9 mouse cellular contexts compared by ENCODE assay signal in genomic region chr2:174905865-174906639, GRCm38 (mm10).
DNase-seq lines count a peak whose midpoint lies in the region; ATAC-seq and TF ChIP-seq lines count a peak whose summit lies in the region.
"Had no signal": no experiment of that assay in that cellular context is flagged by ENCODE, and none has a peak within 500 bp of the region (broad histone marks: within the 10 kb centered on the region; RNA-seq: fewer than 3 reads in every experiment).

No protein-coding gene starts in this region.

- no peaks in the 10 kb centered on the region for H3K27me3 ChIP-seq in forebrain, embryonic 11.5 days (ENCODE audit: control insufficient read depth, insufficient read depth, low read length)
- H3K27me3 ChIP-seq in intestine, embryonic 14.5 days (replicated peaks; ENCODE audit: control insufficient read depth, insufficient read depth, low read length): no peaks in the 10 kb centered on the region
- H3K27me3 ChIP-seq in limb, embryonic 14.5 days (ENCODE audit: control insufficient read depth, insufficient read depth, low read length): no peaks in the 10 kb centered on the region
- H3K27me3 ChIP-seq in neural tube, embryonic 11.5 days (ENCODE audit: control insufficient read depth, insufficient read depth, low read length): no peaks in the 10 kb centered on the region
- H3K27me3 ChIP-seq: limb, embryonic 13.5 days had no signal

- 50% methylated on average over 6 of the region's 6 CpGs for WGBS in forebrain, embryonic 11.5 days
- WGBS in intestine, embryonic 14.5 days: 47% methylated on average over 6 of the region's 6 CpGs
- WGBS in limb, embryonic 14.5 days: 58% methylated on average over 6 of the region's 6 CpGs
- 55% methylated on average over 6 of the region's 6 CpGs for WGBS in neural tube, embryonic 11.5 days

- no peak overlapping the region for H3K4me2 ChIP-seq in forebrain, embryonic 11.5 days (ENCODE audit: low read depth, low read length, severe bottlenecking)
- no peak overlapping the region for H3K4me2 ChIP-seq in intestine, embryonic 14.5 days (ENCODE audit: low read length)
- no peak overlapping the region for H3K4me2 ChIP-seq in limb, embryonic 14.5 days (replicated peaks; ENCODE audit: low read depth, low read length, severe bottlenecking)
- H3K4me2 ChIP-seq in neural tube, embryonic 11.5 days (ENCODE audit: low read depth): no peak overlapping the region
- H3K4me2 ChIP-seq: limb, embryonic 13.5 days had no signal

- no peak overlapping the region for H3K27ac ChIP-seq in forebrain, embryonic 11.5 days (ENCODE audit: low read depth, low read length)
- no peak overlapping the region for H3K27ac ChIP-seq in intestine, embryonic 14.5 days (ENCODE audit: low read depth)
- H3K27ac ChIP-seq in limb, embryonic 14.5 days (replicated peaks; ENCODE audit: low read depth, low read length): no peak overlapping the region
- H3K27ac ChIP-seq in neural tube, embryonic 11.5 days (ENCODE audit: low read depth, low read length): no peak overlapping the region
- H3K27ac ChIP-seq: limb, embryonic 13.5 days had no signal

- H3K4me1 ChIP-seq in forebrain, embryonic 11.5 days (replicated peaks; ENCODE audit: control insufficient read depth, insufficient read depth, low read length): no peaks in the 10 kb centered on the region
- H3K4me1 ChIP-seq in intestine, embryonic 14.5 days (replicated peaks; ENCODE audit: control insufficient read depth, insufficient read depth, low read length): peaks cover 8% of the 10 kb centered on the region; the same call in 1 of the 2 replicates
- H3K4me1 ChIP-seq in limb, embryonic 14.5 days (ENCODE audit: control insufficient read depth, insufficient read depth, low read length): no peaks in the 10 kb centered on the region
- H3K4me1 ChIP-seq in neural tube, embryonic 11.5 days (ENCODE audit: control insufficient read depth, insufficient read depth, low read length): no peaks in the 10 kb centered on the region

- H3K9ac ChIP-seq in forebrain, embryonic 11.5 days (ENCODE audit: low read length): no peak overlapping the region
- H3K9ac ChIP-seq in intestine, embryonic 14.5 days (ENCODE audit: low read length): no peak overlapping the region
- H3K9ac ChIP-seq in limb, embryonic 14.5 days (ENCODE audit: low read depth, low read length, severe bottlenecking): no peak overlapping the region
- no peak overlapping the region for H3K9ac ChIP-seq in neural tube, embryonic 11.5 days (ENCODE audit: low read length)
- H3K9ac ChIP-seq: limb, embryonic 13.5 days had no signal

- DNase-seq in left cerebral cortex, adult 18-20 months (ENCODE audit: low spot score in 2 of 2): peak; percentile 25 to 63
- no peak for DNase-seq in left cerebral cortex, adult 11 months (ENCODE audit: low spot score)
- peak; percentile 16 for DNase-seq in MN1 (ENCODE audit: low spot score)
- DNase-seq in forebrain, embryonic 11.5 days (ENCODE audit: low spot score): peak; percentile 58
- DNase-seq in intestine, embryonic 14.5 days (ENCODE audit: low spot score): peak; percentile 64
- peak; percentile 74 for DNase-seq in limb, embryonic 14.5 days (ENCODE audit: low spot score)
- peak; percentile 51 for DNase-seq in neural tube, embryonic 11.5 days (ENCODE audit: low spot score)
- DNase-seq in T-cell, adult 2 months (ENCODE audit: low spot score): no peak

- H3K4me3 ChIP-seq in forebrain, embryonic 11.5 days (ENCODE audit: low read depth, low read length): no peak overlapping the region
- H3K4me3 ChIP-seq in intestine, embryonic 14.5 days (ENCODE audit: low read depth, low read length): no peak overlapping the region
- H3K4me3 ChIP-seq in limb, embryonic 14.5 days (replicated peaks; ENCODE audit: low read length): no peak overlapping the region
- H3K4me3 ChIP-seq in neural tube, embryonic 11.5 days (ENCODE audit: low read depth, low read length): no peak overlapping the region
- H3K4me3 ChIP-seq: limb, embryonic 13.5 days had no signal

- H3K36me3 ChIP-seq in forebrain, embryonic 11.5 days (ENCODE audit: control insufficient read depth, insufficient read depth, low read length): no peaks in the 10 kb centered on the region
- H3K36me3 ChIP-seq in intestine, embryonic 14.5 days (ENCODE audit: control insufficient read depth, insufficient read depth, low read length): no peaks in the 10 kb centered on the region
- H3K36me3 ChIP-seq in limb, embryonic 14.5 days (ENCODE audit: control insufficient read depth, insufficient read depth, low read length): no peaks in the 10 kb centered on the region
- H3K36me3 ChIP-seq in neural tube, embryonic 11.5 days (ENCODE audit: control insufficient read depth, insufficient read depth, low read length): no peaks in the 10 kb centered on the region
- H3K36me3 ChIP-seq: limb, embryonic 13.5 days had no signal

- no peaks in the 10 kb centered on the region for H3K9me3 ChIP-seq in forebrain, embryonic 11.5 days (ENCODE audit: control insufficient read depth, low read length)
- H3K9me3 ChIP-seq in intestine, embryonic 14.5 days (ENCODE audit: control insufficient read depth, low read length): no peaks in the 10 kb centered on the region
- no peaks in the 10 kb centered on the region for H3K9me3 ChIP-seq in limb, embryonic 14.5 days (ENCODE audit: control insufficient read depth, low read length)
- no peaks in the 10 kb centered on the region for H3K9me3 ChIP-seq in neural tube, embryonic 11.5 days (ENCODE audit: control insufficient read depth, low read length)
- H3K9me3 ChIP-seq: limb, embryonic 13.5 days had no signal

- no peak for TF ChIP-seq POLR2A in limb, embryonic 14.5 days (IDR thresholded peaks at IDR 0.05; ENCODE audit: borderline replicate concordance, extremely low read depth, insufficient read depth, insufficient read length)

- ATAC-seq in forebrain, embryonic 11.5 days (replicated peaks; ENCODE audit: low FRiP score): peak; percentile 81
- ATAC-seq in intestine, embryonic 14.5 days (replicated peaks; ENCODE audit: low FRiP score, low TSS enrichment, low read depth): peak; percentile 57; the same call in 1 of the 2 replicates
- ATAC-seq in limb, embryonic 14.5 days (ENCODE audit: low FRiP score, low read depth): peak; percentile 67; the same call in 1 of the 2 replicates
- ATAC-seq in neural tube, embryonic 11.5 days (ENCODE audit: insufficient read depth, low FRiP score, low TSS enrichment): peak; percentile 73

Comparison
In these comparisons a context has a peak if more than half of its experiments do, and no peak if none do; other contexts are left out.
1. DNase-seq: peak in left cerebral cortex, adult 18-20 months (2 of 2), MN1 (single experiment), forebrain, embryonic 11.5 days (single experiment), intestine, embryonic 14.5 days (single experiment), limb, embryonic 14.5 days (single experiment) and neural tube, embryonic 11.5 days (single experiment); none in left cerebral cortex, adult 11 months (single experiment) and T-cell, adult 2 months (single experiment).
2. Peak in every context shown above with its lines, with median percentiles within 50 percentile points of each other: ATAC-seq.